Mouse (Mus musculus): Measurements from ENCODE around the gene Adam11.

GRCm38 (mm10) chr11:102819021-102819782 lies 58.0 kb downstream of the Adam11 start, which contains the start of gene Gjc1:
- TF ChIP-seq CTCF (IDR thresholded peaks at IDR 0.05; ENCODE audit: insufficient read depth, low read length) (no peak), POLR2A (IDR thresholded peaks at IDR 0.05; ENCODE audit: borderline replicate concordance, extremely low read depth, low read depth, low read length) (0 out of 2 replicates have a peak, but pooled peaks have one; percentile 23)

Data from lung, adult 2 months (tissue).